26 mouse cellular contexts compared by ENCODE assay signal in genomic region chr8:10785801-10786200, GRCm38 (mm10).
DNase-seq lines count a peak whose midpoint lies in the region; ATAC-seq and TF ChIP-seq lines count a peak whose summit lies in the region.
"Had no signal": no experiment of that assay in that cellular context is flagged by ENCODE, and none has a peak within 500 bp of the region (broad histone marks: within the 10 kb centered on the region; RNA-seq: fewer than 3 reads in every experiment).

No protein-coding gene starts in this region.

- no peak for DNase-seq in gastrocnemius, adult 2 months
- no peak for DNase-seq in gastrocnemius, adult 8-10 months (ENCODE audit: low spot score in 2 of 2)
- peak; percentile 57 for DNase-seq in lung, postnatal 0 days (ENCODE audit: low spot score)
- no peak for DNase-seq in lung, postnatal 4 days
- peak; percentile 17 for DNase-seq in NIH3T3 (ENCODE audit: low read depth)
- peak; percentile 15 for DNase-seq in brain, adult 2 months (ENCODE audit: low read depth, low spot score)
- DNase-seq: adrenal gland, adult 8-10 months; B cell, adult 2 months; cerebellum, adult 11 months; cerebellum, adult 9-10 months; cerebellum, postnatal 36 days; gastrocnemius, postnatal 10 days; heart, postnatal 36 days; kidney, postnatal 25 days; retina, postnatal 1 day; right cerebral cortex, postnatal 14 days had no signal

- 41% methylated on average over 4 of the region's 4 CpGs for WGBS in lung, postnatal 0 days

- H3K27ac ChIP-seq in gastrocnemius, adult 2 months: 0 out of 2 replicates have a peak overlapping the region, but pooled peaks have one; percentile 20
- no peak overlapping the region for H3K27ac ChIP-seq in lung, postnatal 0 days (ENCODE audit: low read length)
- H3K27ac ChIP-seq: embryonic facial prominence, embryonic 13.5 days; forebrain, embryonic 15.5 days; hindbrain, embryonic 14.5 days; limb, embryonic 13.5 days; lung, embryonic 15.5 days; neural tube, embryonic 15.5 days had no signal

- no peaks in the 10 kb centered on the region for H3K4me1 ChIP-seq in lung, postnatal 0 days (ENCODE audit: insufficient read depth, low read depth, low read length)
- H3K4me1 ChIP-seq: embryonic facial prominence, embryonic 13.5 days; forebrain, embryonic 15.5 days; limb, embryonic 13.5 days; neural tube, embryonic 15.5 days had no signal

- H3K36me3 ChIP-seq in lung, postnatal 0 days (ENCODE audit: insufficient read depth, low read length): no peaks in the 10 kb centered on the region
- H3K36me3 ChIP-seq: embryonic facial prominence, embryonic 13.5 days; forebrain, embryonic 15.5 days; limb, embryonic 13.5 days; lung, embryonic 15.5 days; neural tube, embryonic 15.5 days had no signal

- H3K27me3 ChIP-seq in lung, postnatal 0 days (replicated peaks; ENCODE audit: insufficient read depth, low read length): no peaks in the 10 kb centered on the region
- H3K27me3 ChIP-seq: embryonic facial prominence, embryonic 13.5 days; forebrain, embryonic 15.5 days; limb, embryonic 13.5 days; lung, embryonic 15.5 days; neural tube, embryonic 15.5 days had no signal

- 0 out of 2 replicates have a peak, but pooled peaks have one; percentile 10 for TF ChIP-seq EP300 in lung, postnatal 0 days (IDR thresholded peaks at IDR 0.05)

- ATAC-seq in lung, postnatal 0 days: peak; percentile 39; the same call in 1 of the 2 replicates
- ATAC-seq: activated CD4-positive, CD25-positive, alpha-beta regulatory T cell, adult 4 months; forebrain, embryonic 15.5 days; intestine, postnatal 0 days had no signal

- H3K4me2 ChIP-seq in lung, postnatal 0 days (replicated peaks; ENCODE audit: low read depth, low read length): no peak overlapping the region
- H3K4me2 ChIP-seq: embryonic facial prominence, embryonic 13.5 days; forebrain, embryonic 15.5 days; heart, embryonic 11.5 days; hindbrain, embryonic 14.5 days; limb, embryonic 13.5 days; liver, embryonic 11.5 days; lung, embryonic 15.5 days; neural tube, embryonic 15.5 days had no signal

- no peak overlapping the region for H3K4me3 ChIP-seq in gastrocnemius, adult 2 months
- H3K4me3 ChIP-seq in lung, postnatal 0 days (ENCODE audit: low read depth, low read length): no peak overlapping the region
- H3K4me3 ChIP-seq: embryonic facial prominence, embryonic 13.5 days; forebrain, embryonic 15.5 days; limb, embryonic 13.5 days; lung, embryonic 15.5 days; neural tube, embryonic 15.5 days had no signal

- intact Hi-C loops in gastrocnemius, adult 2 months (cut with DNase I): no loop called here

- H3K9me3 ChIP-seq in lung, postnatal 0 days (ENCODE audit: low read length): no peaks in the 10 kb centered on the region
- H3K9me3 ChIP-seq: embryonic facial prominence, embryonic 13.5 days; forebrain, embryonic 15.5 days; limb, embryonic 13.5 days; lung, embryonic 15.5 days; neural tube, embryonic 15.5 days had no signal

- no peak overlapping the region for H3K9ac ChIP-seq in lung, postnatal 0 days (replicated peaks; ENCODE audit: low read depth)
- H3K9ac ChIP-seq: embryonic facial prominence, embryonic 13.5 days; forebrain, embryonic 15.5 days; hindbrain, embryonic 14.5 days; limb, embryonic 13.5 days; lung, embryonic 15.5 days; neural tube, embryonic 15.5 days had no signal

- no peak for TF ChIP-seq CTCF in gastrocnemius, adult 2 months (IDR thresholded peaks at IDR 0.05)
- TF ChIP-seq CTCF in lung, postnatal 0 days (IDR thresholded peaks at IDR 0.05): no peak

Comparison
In these comparisons a context has a peak if more than half of its experiments do, and no peak if none do; other contexts are left out.
1. DNase-seq: peak in lung, postnatal 0 days (single experiment), NIH3T3 (single experiment) and brain, adult 2 months (single experiment); none in gastrocnemius, adult 2 months (single experiment), gastrocnemius, adult 8-10 months (0 of 2) and lung, postnatal 4 days (0 of 2).